Mouse (Mus musculus): Measurements from ENCODE around the gene Gm20388.

Gm20388 gene

DNA sequence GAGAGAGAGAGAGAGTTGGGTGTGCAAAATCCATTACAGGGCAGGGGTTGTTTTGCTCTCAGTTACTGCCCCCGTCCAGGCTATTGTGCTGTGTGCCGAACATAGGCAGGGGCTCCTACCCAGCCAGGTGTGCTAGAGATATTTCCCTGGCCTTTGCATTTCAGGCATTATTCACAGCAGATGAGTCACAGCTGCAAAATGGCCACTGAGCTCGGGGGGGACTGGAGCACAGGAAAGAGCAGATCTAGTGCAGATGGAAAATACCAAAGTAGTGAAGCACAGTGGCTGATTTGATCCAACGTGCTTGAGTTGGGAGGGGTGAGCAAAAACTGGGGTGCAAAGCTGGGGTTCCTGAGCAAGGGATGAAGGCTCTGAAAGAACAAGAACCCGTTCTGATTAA, 210.3 kb downstream of the Gm20388 start:
- no peak for DNase-seq (ENCODE audit: low read depth, low spot score)

DNA sequence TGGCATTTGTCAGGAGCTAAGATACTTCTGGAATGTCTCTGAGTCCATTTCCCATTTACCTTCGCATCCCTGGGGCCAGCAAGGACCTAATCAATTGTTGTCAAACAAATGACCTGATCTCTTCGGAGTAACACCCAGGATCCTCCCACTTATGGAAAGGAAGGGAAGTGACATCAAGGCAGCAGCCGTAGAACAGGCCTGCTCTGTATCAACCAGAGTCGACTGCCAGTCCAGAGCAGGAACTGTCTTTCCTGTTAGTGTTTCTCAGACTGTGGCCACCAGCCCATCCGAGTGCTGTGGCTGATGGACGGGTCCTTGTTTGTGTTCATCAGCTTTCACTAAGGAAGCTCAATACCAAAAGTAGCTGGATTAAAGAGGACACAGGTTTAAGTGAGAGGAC, 213.6 kb downstream of the Gm20388 start:
- DNase-seq (ENCODE audit: low read depth, low spot score), result no peak

DNA sequence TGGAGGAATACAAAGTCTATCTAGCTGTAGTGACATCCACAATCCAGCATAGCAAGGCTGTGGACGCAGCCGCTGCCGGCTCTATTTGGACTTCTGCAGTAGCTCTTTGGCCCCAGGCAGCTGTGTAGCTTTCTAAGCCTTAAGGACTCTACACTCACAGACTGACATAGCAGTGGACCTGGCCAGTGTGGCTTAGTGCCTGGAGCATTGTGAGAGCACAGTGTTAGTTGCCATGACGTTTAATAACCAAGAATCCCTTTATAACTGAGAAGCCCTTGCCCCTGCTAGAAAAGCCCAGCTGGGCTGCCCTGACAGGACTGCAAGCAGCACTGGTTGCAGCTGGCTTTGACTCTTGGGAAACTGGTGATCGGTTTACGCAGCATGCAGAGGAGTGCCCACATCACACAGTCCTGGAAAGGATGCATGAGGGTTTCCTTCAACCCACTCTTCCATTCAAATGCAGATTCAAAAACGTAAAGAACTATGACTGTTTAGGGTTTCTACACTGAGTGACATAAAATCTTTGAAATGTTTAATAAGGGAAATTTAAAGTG, 214.3 kb downstream of the Gm20388 start:
- DNase-seq (ENCODE audit: low read depth, low spot score), result no peak

DNA sequence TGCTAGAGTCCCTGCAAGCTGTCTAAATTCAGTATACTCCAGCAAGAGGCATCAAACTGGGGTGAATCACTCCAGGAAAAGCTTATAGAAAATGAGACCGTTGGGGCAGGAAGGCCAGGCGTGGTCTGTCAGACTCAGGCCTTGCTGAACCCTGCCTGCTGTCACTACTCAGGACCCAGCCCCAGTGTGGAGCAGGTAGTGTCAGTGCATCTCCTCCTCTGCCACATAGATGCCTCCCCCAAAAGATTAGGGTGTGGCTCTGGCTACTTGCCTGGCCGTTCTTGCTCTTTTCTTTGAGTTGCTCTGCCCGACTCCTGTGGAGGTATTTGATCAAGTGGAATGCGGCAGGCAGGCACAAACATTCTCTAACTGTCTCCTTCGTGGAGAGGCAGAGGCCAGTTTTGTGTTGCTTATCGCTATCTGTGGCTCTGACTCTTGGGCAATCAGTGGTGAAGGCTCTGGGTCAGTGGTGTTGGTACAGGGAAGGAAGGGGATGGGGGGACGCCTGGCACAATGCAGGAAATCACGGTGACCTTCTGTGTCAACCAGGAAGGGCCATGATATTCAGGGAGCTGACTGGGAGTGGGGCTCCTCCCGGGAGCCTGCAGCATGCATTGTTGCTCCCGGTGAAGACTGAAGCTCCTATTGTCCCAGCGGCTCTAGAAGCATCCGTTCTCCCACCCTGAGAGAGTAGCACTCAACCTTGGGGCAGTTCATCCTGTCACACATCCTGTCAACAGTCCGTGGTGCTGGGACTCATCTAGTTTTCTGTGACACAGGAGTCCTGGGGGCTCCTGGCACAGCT, 215.9 kb downstream of the Gm20388 start:
- no peak for DNase-seq (ENCODE audit: low read depth, low spot score)

DNA sequence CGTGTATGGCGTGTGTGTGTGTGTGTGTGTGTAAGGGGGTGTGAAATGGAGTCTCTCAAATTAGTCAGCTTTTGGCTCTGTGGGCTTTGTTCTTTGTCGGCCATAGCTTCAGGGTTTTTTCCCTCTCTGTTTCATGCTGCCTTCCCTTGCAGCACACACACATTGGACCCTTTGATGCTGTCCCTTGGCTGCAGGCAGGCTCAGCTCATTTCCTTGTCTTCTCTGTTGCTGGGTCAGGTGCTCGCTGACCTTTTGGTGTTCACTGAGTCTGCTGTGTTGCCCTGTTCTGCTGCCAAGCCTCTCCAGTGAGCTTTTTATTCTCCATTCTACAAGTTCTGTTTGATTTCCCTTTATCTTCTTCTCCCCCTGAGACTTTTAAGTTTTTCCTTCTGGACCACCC, 218.9 kb downstream of the Gm20388 start:
- DNase-seq (ENCODE audit: low read depth, low spot score), result no peak

DNA sequence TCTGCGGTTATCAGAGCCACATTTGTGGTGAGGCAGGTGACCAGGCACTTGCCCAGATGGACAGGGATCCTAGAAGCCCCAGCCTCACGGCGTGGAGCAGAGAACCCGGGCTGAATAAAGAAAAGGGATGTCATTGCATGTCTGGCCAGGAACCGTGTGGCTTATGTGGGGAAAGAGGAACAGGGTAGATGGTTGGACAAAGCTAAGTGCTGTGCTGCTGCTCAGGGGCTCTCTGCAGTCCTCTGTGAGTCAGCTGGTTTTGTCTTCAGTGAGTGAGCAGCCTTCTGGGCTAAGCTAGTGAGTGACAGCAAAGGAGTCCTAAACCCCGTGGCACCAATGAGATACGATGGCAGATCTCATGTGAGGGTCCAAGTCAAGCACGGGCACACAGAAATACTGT, 220.5 kb downstream of the Gm20388 start:
- DNase-seq (ENCODE audit: low read depth, low spot score), result no peak

DNA sequence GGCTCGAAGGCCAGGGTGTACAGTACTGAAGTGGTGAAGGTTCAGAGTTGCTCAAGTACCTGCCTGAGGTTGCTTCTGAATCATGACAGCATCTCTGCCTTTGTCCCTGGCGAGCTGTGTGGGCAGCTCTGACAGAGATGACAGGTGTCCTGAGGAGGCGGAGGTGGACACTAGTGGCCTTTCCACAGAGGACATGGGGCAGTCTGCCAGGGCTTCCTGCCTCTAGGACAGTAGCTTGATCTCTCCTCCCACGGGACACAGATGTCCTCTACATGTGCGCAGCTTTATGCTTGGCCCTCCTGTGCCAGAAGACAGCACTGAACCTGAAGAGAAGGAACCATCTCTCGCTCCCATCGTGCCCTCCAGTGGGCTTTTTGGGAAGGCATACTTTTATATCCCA, 222.5 kb downstream of the Gm20388 start:
- no peak for DNase-seq (ENCODE audit: low read depth, low spot score)

DNA sequence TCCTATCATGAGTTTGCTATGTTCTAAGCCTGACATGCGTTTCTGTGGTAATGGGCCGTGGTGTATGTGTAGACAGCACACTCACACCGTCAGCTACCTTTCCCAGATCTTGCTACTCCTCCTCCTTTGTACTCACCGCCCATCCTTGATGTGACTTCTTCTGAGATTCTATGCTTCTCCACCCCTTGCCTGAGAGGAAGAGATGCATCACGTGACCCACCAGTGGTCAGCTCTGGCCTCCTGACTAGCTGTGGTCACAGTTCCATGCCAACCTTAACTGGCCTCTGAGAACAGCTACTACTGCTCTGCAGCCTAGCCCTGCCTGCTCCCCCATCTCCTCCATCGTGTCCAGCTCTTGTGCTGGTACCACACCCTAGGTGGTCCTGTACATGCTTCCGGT, 225.0 kb downstream of the Gm20388 start:
- DNase-seq (ENCODE audit: low read depth, low spot score), result no peak

DNA sequence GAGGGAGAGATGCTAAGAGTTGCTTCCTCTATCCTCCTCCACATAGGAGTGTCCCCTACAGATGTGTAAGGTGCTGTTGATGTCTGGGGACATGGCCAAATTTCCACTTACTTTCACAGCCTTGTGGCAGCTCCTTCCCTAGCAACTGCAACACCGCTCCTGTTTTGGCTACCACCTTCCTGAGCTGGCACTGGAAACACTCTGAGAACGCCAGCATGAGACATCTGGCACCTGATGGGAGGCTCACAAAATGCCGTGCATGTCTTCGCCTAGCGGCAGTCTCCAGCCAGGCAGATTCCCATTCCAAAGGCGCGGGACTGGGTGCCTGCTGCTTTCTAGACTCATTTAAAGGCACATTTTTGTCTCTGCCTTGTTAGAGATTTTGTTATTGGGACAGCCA, 226.0 kb downstream of the Gm20388 start:
- no peak for DNase-seq (ENCODE audit: low read depth, low spot score)

DNA sequence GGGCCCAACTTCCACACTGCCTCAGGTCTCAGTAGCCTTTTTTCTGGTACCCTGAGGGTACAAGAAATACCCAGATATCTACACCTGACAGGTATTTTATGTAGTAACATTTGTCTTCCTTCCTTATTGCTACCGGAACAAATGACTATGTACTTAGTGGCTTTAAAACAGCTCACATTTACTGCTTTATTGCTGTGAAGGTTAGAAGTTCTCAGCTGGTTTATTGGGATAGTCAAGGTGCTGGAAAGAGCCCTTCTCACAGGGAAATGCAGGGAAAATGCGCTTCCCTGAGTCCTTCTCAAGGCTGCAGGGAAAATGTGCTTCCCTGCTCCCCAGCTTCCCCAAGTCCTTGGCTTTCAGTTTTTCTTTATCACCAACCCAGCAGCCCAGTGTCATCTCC, 228.3 kb downstream of the Gm20388 start:
- no peak for DNase-seq (ENCODE audit: low read depth, low spot score)

DNA sequence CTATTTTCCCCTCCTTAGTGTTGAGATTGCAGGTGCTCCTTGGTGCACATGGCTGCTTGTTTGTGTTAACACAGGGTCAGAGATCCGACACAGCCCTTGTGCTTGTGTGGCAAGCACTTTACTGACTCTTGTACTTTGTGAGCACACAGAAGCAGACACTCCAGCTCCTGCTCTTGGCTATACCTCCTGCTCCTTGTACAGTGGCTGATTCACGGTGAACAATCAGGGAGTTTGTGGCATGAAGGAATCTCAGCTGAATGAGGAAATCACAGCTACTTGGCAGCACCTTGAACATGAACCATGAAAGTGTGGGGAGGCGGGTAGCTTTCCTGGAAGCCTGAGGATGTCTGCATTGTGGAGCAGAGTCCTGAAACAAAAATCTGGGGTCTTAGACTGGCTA, 230.1 kb downstream of the Gm20388 start:
- no peak for DNase-seq (ENCODE audit: low read depth, low spot score)

DNA sequence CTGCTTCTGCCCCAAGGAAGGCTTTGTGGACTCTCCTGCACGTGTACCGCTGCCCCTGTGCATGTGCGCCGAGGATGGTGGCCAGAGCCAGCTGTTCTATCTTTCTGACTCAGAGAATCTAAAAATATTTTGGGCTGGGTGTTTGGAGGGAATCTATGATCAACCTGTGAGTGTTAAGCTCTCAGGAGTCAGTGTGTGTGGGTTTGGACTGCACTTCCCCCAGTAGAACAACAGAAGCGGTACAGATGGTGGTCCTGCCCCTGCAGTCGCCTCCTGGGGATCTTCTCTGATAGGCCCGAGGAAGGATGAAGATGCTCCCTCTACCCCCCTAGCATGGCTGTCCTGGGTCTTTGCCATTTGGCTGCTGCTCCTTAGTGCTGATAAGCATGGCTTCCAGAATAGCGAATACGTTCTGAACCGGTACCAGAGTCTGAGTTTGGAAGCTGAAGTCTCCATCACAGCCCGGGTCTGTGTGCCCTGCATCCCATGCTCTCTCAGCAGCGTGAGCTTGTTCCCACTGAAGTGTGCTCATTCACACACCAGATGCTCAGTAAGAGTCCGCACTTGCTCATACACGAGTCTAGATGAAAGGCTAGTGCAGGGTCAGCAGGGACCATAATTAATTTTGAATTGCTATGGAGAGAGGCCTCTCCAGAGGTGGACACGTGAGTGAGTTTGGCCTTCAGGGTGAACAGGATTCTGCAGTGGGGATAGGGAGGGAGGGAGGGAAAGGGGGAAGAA, 233.4 kb downstream of the Gm20388 start:
- no peak for DNase-seq (ENCODE audit: low read depth, low spot score)

DNA sequence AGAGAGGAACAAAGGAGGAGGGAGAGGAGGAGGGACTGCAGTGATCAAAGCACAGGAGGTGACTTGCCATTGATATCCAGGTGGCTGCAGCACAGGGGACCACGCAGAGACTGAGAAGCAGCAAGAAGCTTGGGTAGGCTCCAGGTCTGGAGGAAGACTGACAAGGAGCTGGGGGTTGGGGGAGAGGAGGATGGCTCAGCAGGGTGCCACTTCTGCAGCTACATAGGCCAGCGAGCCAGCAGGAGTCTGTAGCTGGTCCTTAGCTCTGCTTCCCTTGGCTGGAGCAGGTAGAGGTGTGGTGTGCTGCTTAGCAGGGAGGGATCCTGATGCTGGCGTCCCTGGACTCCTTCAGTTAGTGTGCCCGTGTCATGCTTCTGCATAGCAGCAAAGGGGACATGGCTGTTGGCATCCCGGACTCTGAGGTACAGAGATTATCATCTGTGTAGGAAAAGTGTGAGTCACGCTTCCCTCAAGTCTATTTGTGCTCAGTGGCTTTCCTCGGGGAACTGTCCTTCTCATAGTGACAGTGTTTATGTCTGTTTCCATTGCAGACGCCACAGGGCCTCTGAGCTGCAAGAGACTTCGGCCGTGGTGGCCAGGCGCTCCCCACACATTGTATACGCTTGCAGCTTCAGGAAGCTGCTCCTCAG, 234.1 kb downstream of the Gm20388 start:
- DNase-seq (ENCODE audit: low read depth, low spot score), result no peak

DNA sequence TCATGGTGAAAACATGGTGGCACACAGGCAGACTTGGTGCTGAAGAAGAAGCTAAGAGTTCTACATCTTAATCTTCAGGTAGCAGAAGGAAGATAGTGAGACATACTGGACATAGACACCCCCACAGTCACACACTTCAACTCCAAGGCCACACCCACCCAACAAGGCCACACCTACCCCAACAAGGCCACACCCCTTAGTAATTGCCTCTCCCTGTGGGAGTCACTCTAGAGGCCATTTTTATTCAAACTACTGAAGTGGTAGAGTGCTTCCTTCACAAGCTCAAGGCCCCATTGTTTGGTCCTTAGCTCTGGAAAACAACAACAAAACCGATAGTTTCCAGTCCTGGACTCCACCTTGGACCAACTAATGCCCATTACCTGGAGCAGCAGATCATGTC, 235.4 kb downstream of the Gm20388 start:
- DNase-seq (ENCODE audit: low read depth, low spot score), result no peak

DNA sequence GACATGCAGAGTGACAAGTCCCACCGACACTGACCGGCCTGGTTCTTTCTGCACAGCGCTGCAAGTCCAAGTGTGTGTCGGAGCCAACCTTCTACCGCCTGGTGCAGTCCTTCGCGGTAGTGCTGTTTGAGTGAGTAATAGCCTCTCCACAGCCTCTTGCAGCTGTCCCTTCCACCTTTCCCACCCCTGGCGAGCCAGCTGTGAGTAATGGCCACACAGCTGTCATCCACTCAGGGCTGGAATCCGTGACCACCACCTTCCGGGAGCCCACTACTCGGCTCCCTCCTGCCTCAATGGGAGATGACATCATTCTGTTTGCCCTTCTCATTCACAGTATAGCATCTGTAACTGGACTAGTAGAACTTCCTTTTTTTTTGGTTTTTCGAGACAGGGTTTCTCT, 239.4 kb downstream of the Gm20388 start:
- DNase-seq (ENCODE audit: low read depth, low spot score), result no peak

DNA sequence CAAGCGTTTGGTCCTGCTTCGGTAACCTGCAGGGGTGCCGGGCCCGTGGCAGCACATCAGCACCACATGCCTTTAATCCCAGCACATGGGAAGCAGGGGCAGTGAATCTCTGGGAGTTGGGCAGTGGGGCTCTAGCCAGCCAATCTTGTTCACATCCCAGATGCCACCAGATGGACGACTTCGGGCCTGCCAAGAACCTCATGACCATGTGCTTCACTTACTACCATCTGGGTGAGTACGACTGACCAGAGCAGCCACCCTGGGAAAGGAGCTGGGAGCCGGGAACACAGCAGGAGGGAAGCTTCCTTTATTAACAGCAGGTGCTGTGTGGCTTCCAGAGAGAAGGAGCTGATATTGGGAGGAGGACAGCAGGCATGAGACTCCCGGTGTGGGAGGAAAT, 240.5 kb downstream of the Gm20388 start:
- DNase-seq (ENCODE audit: low read depth, low spot score), result no peak

DNA sequence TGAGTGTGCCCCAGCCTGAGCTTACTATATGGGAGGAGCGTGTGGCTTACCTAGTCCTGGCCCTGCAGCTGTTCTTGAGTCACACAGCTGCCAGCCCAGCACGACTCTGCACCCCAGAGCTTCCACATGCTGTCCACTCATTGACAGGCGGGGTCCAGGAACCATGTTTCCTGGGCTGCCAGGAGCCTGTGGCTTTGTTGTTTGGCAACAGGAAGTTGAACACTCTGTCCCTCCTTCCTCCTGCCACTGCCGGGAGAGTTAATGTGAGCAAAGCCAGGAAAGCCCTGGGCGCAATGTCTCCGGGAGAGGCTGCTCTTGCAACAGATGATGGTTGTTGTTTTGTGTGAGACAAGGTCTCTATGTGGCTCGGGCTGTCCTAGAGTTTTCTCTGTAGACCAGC, 242.0 kb downstream of the Gm20388 start:
- DNase-seq (ENCODE audit: low read depth, low spot score), result no peak

DNA sequence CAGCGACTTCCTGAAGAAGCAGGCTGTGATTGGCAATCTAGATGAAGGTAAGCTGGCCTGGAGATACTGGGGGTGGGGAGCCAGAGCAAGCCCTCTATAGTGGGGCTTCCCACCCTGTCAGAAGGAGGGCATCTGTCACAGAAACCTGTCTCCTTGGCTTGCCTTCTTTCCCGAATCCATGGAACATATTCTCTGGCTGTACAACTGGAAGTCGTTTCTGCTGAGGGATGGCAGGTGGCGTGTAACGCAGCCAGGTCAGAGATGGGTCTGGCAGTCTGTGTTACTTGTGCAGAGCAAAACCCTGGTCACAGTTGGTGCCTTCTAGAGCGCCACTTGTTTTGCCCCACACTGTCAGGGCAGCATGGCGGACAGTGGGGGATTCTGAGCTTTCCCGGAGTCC, 249.7 kb downstream of the Gm20388 start:
- DNase-seq (ENCODE audit: low read depth, low spot score), result no peak

DNA sequence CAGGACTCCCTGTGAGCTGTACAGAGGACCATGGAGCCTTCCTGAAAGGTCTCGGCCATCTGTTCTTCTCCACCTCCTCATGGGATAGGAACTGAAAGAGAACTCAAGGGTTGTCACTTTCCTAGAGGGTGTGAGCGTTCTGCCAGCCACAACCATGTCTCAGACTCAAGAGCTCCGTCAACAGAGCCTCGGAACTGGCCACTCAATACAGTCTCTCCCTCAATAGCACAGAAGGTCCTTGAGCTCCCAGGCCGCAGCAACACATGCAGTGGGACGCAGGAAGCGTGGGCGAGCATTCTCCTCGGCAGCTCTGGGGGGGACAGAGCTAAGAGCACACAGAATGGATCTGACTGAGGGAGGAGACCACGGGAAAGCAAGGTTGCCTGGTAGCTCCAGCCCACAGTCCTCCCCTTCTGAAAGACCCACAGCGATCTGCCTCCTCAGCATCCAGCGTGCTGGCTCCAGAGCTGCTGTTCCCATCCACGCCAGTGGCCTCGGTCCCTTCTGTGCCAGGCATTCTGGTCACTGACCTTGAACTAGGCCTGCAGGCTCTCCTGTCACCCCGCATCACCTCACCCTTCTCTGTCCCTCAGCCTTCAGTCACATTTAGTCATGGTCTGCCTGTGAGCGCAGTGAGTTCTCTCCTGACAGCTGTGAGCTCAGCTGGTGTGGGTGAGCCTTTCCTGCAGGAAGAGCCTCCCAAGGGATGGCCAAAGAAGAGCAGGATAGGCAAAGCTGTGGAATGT, 251.2 kb downstream of the Gm20388 start:
- DNase-seq (ENCODE audit: low read depth, low spot score), result no peak

DNA sequence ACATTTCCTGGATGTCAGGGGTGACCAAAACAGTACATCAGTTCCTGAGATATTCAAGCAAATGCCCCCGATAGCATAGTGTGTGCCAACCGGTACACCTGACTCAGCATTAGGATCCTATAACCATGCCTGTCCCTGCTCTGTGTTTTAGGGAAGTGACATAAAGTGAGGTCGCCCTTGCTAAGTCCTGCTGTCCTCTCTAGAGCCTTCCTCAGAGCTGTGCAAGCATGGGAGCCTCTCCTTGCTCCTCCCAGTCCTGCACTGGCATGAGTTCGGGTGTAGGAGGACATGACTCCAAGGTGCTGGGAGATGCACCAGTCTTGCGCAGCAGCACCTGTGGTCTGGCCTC, 251.7 kb downstream of the Gm20388 start:
- DNase-seq (ENCODE audit: low read depth, low spot score), result no peak

DNA sequence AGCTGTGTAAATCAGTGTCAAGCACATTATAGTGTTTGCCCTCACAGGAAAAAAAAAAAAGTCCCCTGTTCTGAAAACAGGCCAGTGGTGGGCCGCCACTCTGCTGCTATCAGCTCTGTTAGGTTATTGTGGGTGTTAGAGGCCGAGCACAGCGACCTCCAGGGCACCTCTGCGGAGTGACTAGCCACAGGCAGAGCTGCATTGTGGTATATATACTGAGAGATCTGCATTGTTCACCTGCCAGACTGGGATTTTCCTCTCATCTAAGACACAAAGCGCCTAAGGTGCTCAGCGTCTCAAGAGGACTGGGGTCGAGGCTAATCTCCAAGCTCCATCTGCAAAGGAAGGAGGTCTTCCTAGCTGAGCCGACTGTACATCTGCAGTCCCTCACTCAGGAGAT, 252.7 kb downstream of the Gm20388 start:
- no peak for DNase-seq (ENCODE audit: low read depth, low spot score)

DNA sequence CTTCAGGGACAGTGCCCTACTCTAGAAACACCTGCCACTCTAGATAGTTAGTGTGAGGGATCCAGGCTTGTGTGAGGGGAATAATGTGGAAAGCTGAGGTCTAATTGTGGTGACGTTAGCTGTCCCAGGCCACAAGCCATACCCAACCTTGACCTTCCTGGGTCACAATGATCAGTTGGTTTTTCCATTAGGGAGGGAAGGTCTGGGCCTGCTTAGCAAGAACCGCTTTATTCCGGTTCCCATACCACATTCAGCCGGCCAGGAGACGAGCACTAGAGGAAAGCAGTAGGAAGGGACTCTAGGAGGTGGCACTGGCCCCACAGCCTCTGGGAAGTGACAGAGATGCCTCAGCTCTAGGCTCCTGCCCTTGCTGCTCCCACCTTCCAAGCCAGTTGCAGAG, 253.4 kb downstream of the Gm20388 start:
- no peak for DNase-seq (ENCODE audit: low read depth, low spot score)

Measured in c-Kit-negative CD71-positive TER-119-positive erythroid progenitor cells, embryonic 14.5 days (primary cell).